Mouse (Mus musculus) thymus, adult 2 months (tissue): ENCODE data around the gene Lonp2.

Experiments used
- CTCF ChIP-seq: fragments of 200-500 bp; IDR thresholded peaks from 2 replicates; pipeline ENCODE4 v1.5.1; 2012; ENCODE audit warnings: mild to moderate bottlenecking, control low read depth, low read length, moderate library complexity, borderline replicate concordance; ENCODE audit not compliant: control insufficient read depth, poor library complexity, insufficient read depth; ENCODE audit errors: extremely low read depth
- POLR2A ChIP-seq: fragments of 200-500 bp; IDR thresholded peaks from 2 replicates; pipeline ENCODE4 v1.6.1; 2012; ENCODE audit warnings: mild to moderate bottlenecking, low read length, control low read depth, moderate library complexity; ENCODE audit not compliant: control insufficient read depth, poor library complexity, insufficient read depth; ENCODE audit errors: extremely low read depth

- no peak for TF ChIP-seq CTCF
- TF ChIP-seq POLR2A, result no peak
Measured at GRCm38 (mm10) chr8:86766548-86767211, 142.8 kb downstream of the Lonp2 start.
